Mouse (Mus musculus) stomach, embryonic 14.5 days (tissue): Measurements from ENCODE around the gene Rnf111. TPM values are rescaled to one million over a fixed set of nuclear protein-coding genes. Genes with fewer than 3 reads are reported as not detected.

ENCODE experiments used
- ATAC-seq: fragments of 200-750 bp; cut with Nextera tagmentation; 2 replicates; pipeline ENCODE4 v1.8.0; 2017; ENCODE audit warnings: low read depth, moderate TSS enrichment; ENCODE audit not compliant: insufficient number of reproducible peaks, insufficient read depth, low FRiP score
- H3K27ac ChIP-seq: fragments of 300-500 bp; sonication (generic); 2 replicates; pipeline ENCODE4 v1.5.1; 2014; ENCODE audit warnings: mild to moderate bottlenecking, low read length, moderate library complexity, mixed read lengths
- H3K27me3 ChIP-seq: fragments of 300-500 bp; sonication (generic); 2 replicates; pipeline ENCODE4 v1.6.1; 2014; ENCODE audit warnings: low read length, control low read depth, mixed read lengths; ENCODE audit not compliant: control insufficient read depth, insufficient read depth
- H3K36me3 ChIP-seq: fragments of 300-500 bp; sonication (generic); 2 replicates; pipeline ENCODE4 v1.6.1; 2014; ENCODE audit warnings: mild to moderate bottlenecking, control low read depth, low read length, moderate library complexity, mixed read lengths; ENCODE audit not compliant: control insufficient read depth, insufficient read depth
- H3K4me1 ChIP-seq: fragments of 300-500 bp; sonication (generic); 2 replicates; pipeline ENCODE4 v1.6.1; 2014; ENCODE audit warnings: low read length, control low read depth, mixed read lengths; ENCODE audit not compliant: control insufficient read depth, insufficient read depth
- H3K4me2 ChIP-seq: fragments of 300-500 bp; sonication (generic); replicated peaks from 2 replicates; pipeline ENCODE4 v1.6.1; 2014; ENCODE audit warnings: low read depth, low read length, control low read depth
- H3K4me3 ChIP-seq: fragments of 300-500 bp; sonication (generic); 2 replicates; pipeline ENCODE4 v1.5.1; 2014; ENCODE audit warnings: low read depth, low read length, control low read depth
- H3K9ac ChIP-seq: fragments of 300-500 bp; sonication (generic); replicated peaks from 2 replicates; pipeline ENCODE4 v1.6.1; 2014; ENCODE audit warnings: low read depth, mild to moderate bottlenecking, control low read depth, low read length, moderate library complexity, mixed read lengths
- H3K9me3 ChIP-seq: fragments of 300-500 bp; sonication (generic); 2 replicates; pipeline ENCODE4 v1.6.1; 2016; ENCODE audit warnings: low read depth, low read length, control low read depth; ENCODE audit not compliant: control insufficient read depth
- WGBS: fragments of 180-500 bp; shearing (Covaris S2); extraction: QIAGEN DNeasy Blood & Tissue Kit; methylation state at CpG from one replicate; pipeline ENCODE4 v1.1.7; 2014; 5-methylcytosine and 5-hydroxymethylcytosine counted together
- polyA plus RNA-seq: library from polyadenylated mRNA; unstranded; fragments of >200 nt; fragmentation: Nextera tagmentation; extraction: Ambion mirVana; gene quantifications from 2 replicates; pipeline ENCODE4 v1.2.1, GENCODE M21; 2014

Rnf111 gene
- polyA plus RNA-seq, 1 experiment from 2014 or later: 29.8 TPM

DNA sequence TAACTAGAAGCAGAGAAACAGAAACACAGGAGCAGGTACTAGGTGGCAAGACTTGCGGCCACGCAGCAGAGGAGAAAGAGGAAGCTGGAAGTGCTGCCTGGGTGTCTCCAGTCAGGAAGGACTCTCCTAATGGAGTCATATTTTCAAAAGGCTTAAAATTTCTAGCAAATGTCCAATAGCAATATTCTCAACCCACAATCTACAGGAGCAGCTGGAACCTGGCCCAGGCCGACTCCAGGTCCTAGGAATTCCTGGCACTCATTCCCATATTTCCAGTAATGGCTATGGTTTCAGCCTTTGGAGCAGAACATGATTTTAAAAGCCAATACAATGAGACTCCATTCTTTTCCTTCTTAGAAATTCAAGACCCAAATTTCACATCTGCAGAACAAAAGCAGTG lies 114.0 kb downstream of the Rnf111 start:
- no peak overlapping the region for H3K9ac ChIP-seq
- 0 out of 2 replicates have a peak, but pooled peaks cover 2% of the 10 kb centered on the region for H3K36me3 ChIP-seq
- ATAC-seq: no peak
- H3K27ac ChIP-seq: no peak overlapping the region
- no peaks in the 10 kb centered on the region for H3K27me3 ChIP-seq
- H3K9me3 ChIP-seq: no peaks in the 10 kb centered on the region
- no peak overlapping the region for H3K4me2 ChIP-seq
- WGBS: 75% methylated on average over 3 of the region's 3 CpGs
- no peak overlapping the region for H3K4me3 ChIP-seq
- H3K4me1 ChIP-seq: 0 out of 2 replicates have a peak, but pooled peaks cover 4% of the 10 kb centered on the region

GRCm38 (mm10) chr9:70387410-70388119 lies 116.0 kb downstream of the Rnf111 start:
- no peak for ATAC-seq
- Histone ChIP-seq H3K4me2 (no peak overlapping the region), H3K27me3 (no peaks in the 10 kb centered on the region), H3K9ac (no peak overlapping the region), H3K9me3 (no peaks in the 10 kb centered on the region), H3K27ac (no peak overlapping the region), H3K36me3 (peaks cover 8% of the 10 kb centered on the region; the same call in 1 of the 2 replicates), H3K4me1 (0 out of 2 replicates have a peak, but pooled peaks cover 4% of the 10 kb centered on the region), H3K4me3 (no peak overlapping the region)
- 77% methylated on average over 4 of the region's 4 CpGs for WGBS

DNA sequence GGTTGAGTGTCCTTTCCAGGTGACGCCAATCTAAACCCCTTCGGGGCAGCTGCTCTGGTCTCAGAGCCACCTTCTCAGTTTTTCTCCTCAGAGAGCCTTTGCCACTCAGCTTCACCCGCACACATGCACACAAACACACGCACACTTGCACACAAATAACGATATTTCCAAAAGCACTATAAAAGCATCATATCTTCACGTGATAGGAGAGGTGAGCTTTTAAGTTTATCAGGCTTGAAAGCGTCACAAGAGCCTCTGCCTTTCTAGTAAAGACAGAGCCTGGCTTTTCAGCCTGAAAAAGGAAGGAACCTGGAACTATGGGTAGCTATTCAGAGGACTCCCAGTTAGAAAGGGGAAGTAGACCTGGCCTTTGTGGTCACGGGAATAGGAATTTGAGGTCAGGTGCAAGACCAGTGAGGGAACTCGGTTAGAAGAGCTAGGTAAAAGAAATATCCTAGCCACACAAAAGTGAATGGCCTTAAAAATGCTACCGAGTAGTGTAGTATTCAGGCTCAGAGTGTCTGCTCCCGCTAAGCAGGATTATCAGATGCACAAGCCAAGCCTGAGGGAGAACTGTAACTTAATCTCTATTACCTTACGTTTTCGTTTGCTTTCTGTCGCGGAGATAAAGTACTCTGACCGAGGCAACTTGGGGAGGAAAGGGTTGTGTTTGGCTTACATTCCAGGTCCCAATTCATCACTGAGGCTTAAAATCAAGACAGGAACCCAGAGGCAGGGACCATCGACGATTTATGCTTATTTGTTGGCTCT lies 118.4 kb downstream of the Rnf111 start:
- H3K9me3 ChIP-seq: no peaks in the 10 kb centered on the region
- H3K36me3 ChIP-seq: peaks cover 10% of the 10 kb centered on the region; the same call in 1 of the 2 replicates
- H3K27ac ChIP-seq: no peak overlapping the region
- 51% methylated on average over 18 of the region's 18 CpGs for WGBS
- H3K27me3 ChIP-seq: no peaks in the 10 kb centered on the region
- H3K9ac ChIP-seq: no peak overlapping the region
- no peaks in the 10 kb centered on the region for H3K4me1 ChIP-seq
- no peak overlapping the region for H3K4me2 ChIP-seq
- no peak overlapping the region for H3K4me3 ChIP-seq
- no peak for ATAC-seq

GRCm38 (mm10) chr9:70384494-70384893 lies 119.0 kb downstream of the Rnf111 start:
- H3K36me3 ChIP-seq: peaks cover 11% of the 10 kb centered on the region; the same call in 1 of the 2 replicates
- H3K4me2 ChIP-seq: no peak overlapping the region
- no peak overlapping the region for H3K27ac ChIP-seq
- H3K9me3 ChIP-seq: no peaks in the 10 kb centered on the region
- WGBS: 94% methylated on average over 4 of the region's 4 CpGs
- no peak for ATAC-seq
- no peak overlapping the region for H3K9ac ChIP-seq
- no peaks in the 10 kb centered on the region for H3K4me1 ChIP-seq
- H3K27me3 ChIP-seq: no peaks in the 10 kb centered on the region
- no peak overlapping the region for H3K4me3 ChIP-seq

DNA sequence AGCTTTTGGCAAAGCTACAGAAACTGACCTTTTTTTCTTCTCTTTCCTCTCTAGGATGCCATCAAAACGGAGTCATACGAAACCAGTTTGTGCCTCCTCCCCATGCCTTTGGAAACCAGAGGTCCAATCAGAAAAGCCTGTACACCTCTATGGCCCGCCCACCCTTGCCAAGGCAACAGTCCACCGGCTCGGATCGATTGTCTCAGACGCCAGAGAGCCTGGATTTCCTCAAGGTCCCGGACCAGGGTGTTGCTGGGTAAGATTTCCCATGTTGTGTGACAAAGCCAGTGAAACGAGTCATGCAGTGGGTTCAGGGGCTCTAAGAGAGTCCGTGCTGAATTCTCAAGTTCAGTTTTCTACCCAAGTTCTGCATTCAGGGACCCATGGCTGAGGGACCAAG lies 119.8 kb downstream of the Rnf111 start:
- H3K36me3 ChIP-seq: peaks cover 14% of the 10 kb centered on the region
- no peak overlapping the region for H3K4me3 ChIP-seq
- H3K9me3 ChIP-seq: no peaks in the 10 kb centered on the region
- WGBS: 75% methylated on average over 10 of the region's 10 CpGs
- ATAC-seq: no peak
- no peak overlapping the region for H3K27ac ChIP-seq
- no peaks in the 10 kb centered on the region for H3K4me1 ChIP-seq
- H3K27me3 ChIP-seq: no peaks in the 10 kb centered on the region
- H3K4me2 ChIP-seq: no peak overlapping the region
- no peak overlapping the region for H3K9ac ChIP-seq

- H3K9ac ChIP-seq: no peak overlapping the region
- H3K36me3 ChIP-seq: peaks cover 14% of the 10 kb centered on the region
- no peaks in the 10 kb centered on the region for H3K4me1 ChIP-seq
- H3K9me3 ChIP-seq: no peaks in the 10 kb centered on the region
- no peaks in the 10 kb centered on the region for H3K27me3 ChIP-seq
- no peak overlapping the region for H3K4me3 ChIP-seq
- WGBS: 78% methylated on average over 12 of the region's 12 CpGs
- ATAC-seq: no peak
- H3K4me2 ChIP-seq: no peak overlapping the region
- H3K27ac ChIP-seq: no peak overlapping the region
Measured at GRCm38 (mm10) chr9:70382091-70382490, 121.4 kb downstream of the Rnf111 start.

DNA sequence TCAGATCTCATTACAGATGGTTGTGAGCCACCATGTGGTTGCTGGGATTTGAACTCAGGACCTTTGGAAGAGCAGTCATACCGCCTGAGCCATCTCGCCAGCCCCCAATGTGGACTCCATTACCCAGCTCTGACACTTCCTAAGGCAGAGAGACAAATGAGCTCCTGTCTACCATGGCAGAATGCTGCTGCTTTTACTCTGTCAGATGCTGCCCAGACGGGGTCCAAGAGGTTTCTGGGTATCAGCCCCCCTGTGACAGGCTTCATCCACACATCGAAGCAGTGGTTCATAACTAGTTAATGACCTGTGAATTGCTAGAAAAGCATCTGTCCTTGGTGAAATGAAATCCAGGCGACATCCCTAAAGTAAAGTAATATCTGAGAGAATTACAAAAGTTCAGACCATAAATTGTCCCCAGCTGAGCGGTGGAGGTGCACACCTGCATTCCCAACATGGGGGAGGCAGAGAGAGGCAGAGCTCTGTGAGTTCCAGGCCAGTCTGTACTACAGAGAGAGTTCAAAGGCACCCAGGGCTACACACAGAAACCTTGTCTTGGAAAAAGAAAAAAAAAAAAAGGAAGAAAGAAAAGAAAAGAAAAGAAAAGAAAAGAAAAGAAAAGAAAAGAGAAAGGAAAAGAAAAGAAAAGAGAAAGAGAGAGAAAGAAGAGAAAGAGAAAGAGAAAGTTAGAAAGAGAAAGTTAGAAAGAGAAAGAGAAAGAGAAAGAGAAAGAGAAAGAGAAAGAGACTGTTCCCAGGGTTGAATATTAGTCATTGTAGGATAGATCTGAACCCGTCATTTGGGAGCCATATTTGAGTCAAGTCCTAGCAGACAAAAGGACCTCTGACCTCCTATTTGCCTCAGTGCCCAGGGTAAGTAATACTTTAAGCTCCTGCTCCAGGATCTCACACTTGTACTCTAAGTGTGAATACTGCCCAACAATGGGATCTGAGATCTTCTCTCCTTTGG lies 123.7 kb downstream of the Rnf111 start:
- no peak overlapping the region for H3K9ac ChIP-seq
- H3K27ac ChIP-seq: no peak overlapping the region
- H3K27me3 ChIP-seq: no peaks in the 10 kb centered on the region
- ATAC-seq: no peak
- 87% methylated on average over 7 of the region's 7 CpGs for WGBS
- no peaks in the 10 kb centered on the region for H3K9me3 ChIP-seq
- H3K4me1 ChIP-seq: no peaks in the 10 kb centered on the region
- H3K36me3 ChIP-seq: peaks cover 20% of the 10 kb centered on the region
- no peak overlapping the region for H3K4me2 ChIP-seq
- no peak overlapping the region for H3K4me3 ChIP-seq
